Mouse (Mus musculus): ENCODE data around the gene Mesd. TPM values are rescaled to one million over a fixed set of nuclear protein-coding genes. Genes with fewer than 3 reads are reported as not detected.

Gene Mesd
- total and polyA plus RNA-seq, 3 experiments = 28.7 to 68.0 (median 41.0) TPM

DNA sequence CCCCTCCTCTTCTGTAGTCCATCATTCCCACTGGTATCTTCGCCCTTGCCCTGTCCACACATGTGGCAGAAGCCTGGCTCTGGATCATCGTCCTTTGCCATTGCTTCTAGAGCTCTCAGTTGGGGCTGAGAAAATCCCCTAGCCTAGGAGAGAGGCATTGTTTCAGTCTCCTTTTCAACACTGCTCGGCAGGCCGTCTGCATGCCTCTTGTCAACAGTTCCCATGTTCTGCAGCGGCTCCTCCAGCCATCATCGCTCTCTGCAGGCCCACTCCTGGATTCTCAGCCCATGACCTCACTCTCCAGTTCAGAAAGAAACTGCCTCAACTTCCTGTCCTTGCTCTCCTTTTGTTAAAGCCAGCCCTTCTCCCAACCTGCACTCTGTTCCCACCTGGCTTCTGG lies 65.4 kb downstream of the Mesd start:
- peaks cover 6% of the 10 kb centered on the region; the same call in 1 of the 2 replicates for H3K27me3 ChIP-seq (ENCODE audit: insufficient read depth, low read length)
- no peak for ATAC-seq (ENCODE audit: extremely low read depth, insufficient number of reproducible peaks, low FRiP score, poor library complexity, severe bottlenecking)
- no peaks in the 10 kb centered on the region for H3K4me1 ChIP-seq (ENCODE audit: insufficient read depth, low read depth, low read length)
- no peak overlapping the region for H3K4me3 ChIP-seq (ENCODE audit: low read depth, low read length)
- no peaks in the 10 kb centered on the region for H3K36me3 ChIP-seq (replicated peaks)
- no peak for TF ChIP-seq CTCF (IDR thresholded peaks at IDR 0.05; ENCODE audit: low read depth, low read length)
- no peaks in the 10 kb centered on the region for H3K9me3 ChIP-seq (replicated peaks)
- DNase-seq (ENCODE audit: low spot score) = no peak

Other genes starting within 250 kb of the Mesd start
- gene Il16, start 138.7 kb upstream of the Mesd start, total RNA-seq (2014; fragmentation: Nextera tagmentation) = 0.53 TPM in 1 of 2 replicates, not detected in the other
- gene Il16, start 138.7 kb upstream of the Mesd start, total RNA-seq (2017) = 0.87 and 1.1 TPM in 2 replicates
- gene Il16, start 138.7 kb upstream of the Mesd start, polyA plus RNA-seq (2012) = 0.02 and 0.06 TPM in 2 replicates
- gene Cfap161, start 89.6 kb upstream of the Mesd start, total RNA-seq (2014; fragmentation: Nextera tagmentation) = not detected in 2 replicates
- gene Cfap161, start 89.6 kb upstream of the Mesd start, total RNA-seq (2017) = 0.29 TPM in 1 of 2 replicates, not detected in the other
- not detected in 2 replicates for gene Cfap161, start 89.6 kb upstream of the Mesd start, polyA plus RNA-seq (2012)
- 5.7 and 6.9 TPM in 2 replicates for gene Tlnrd1, start 161 bp upstream of the Mesd start, total RNA-seq (2014; fragmentation: Nextera tagmentation)
- gene Tlnrd1, start 161 bp upstream of the Mesd start, total RNA-seq (2017) = 3.7 and 6.6 TPM in 2 replicates
- 21.2 and 28.8 TPM in 2 replicates for gene Tlnrd1, start 161 bp upstream of the Mesd start, polyA plus RNA-seq (2012)
- gene Cemip, start 202.0 kb downstream of the Mesd start, total RNA-seq (2014; fragmentation: Nextera tagmentation) = not detected in 2 replicates
- 0.17 and 0.22 TPM in 2 replicates for gene Cemip, start 202.0 kb downstream of the Mesd start, total RNA-seq (2017)
- gene Cemip, start 202.0 kb downstream of the Mesd start, polyA plus RNA-seq (2012) = not detected in 2 replicates